In the genomic region with DNA sequence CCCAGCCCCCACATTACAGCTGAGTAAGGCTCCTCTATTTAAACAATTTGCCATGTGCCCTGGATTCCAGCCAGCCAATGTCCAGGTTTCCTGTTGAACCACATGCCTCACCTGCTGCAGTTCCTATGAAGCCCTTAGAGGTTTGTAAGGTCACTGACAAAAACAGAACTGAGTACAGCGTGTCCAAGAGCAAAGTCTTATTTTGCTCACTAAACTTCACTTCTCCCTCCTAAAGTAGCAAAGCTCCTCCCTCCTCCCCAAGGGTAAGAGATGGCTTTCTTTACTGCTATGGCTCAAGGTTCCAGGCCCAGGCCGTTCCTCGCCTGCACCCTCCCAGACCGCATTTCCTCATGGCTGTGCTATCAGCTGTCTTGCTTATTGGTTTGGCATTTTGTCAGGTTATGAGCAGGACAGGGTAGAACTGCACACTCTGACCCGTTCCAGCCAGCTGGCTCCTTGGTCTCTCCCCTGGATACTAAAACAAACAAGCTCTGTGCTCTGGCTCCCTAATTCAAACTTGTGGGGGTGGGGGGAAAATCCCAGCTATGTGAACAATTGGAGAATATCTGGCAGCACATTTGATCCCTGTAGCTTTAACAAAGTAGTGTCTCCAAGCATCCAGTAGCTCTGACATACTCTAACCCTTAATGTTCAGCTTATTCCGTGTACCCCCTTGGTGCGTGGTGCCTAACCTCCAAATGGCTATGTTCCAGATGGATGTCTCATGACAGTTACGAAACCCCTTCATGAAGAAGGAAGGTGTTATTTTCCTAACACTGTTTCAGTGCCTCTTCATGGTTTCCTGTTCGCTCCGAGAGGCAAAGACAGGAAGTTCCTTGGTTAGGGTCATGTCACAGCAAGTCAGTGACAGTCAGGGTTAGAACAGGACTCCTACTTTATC, we compare ENCODE assay signal across 8 mouse cellular contexts. TPM values are rescaled to one million over a fixed set of nuclear protein-coding genes. Genes with fewer than 3 reads are reported as not detected.
DNase-seq lines count a peak whose midpoint lies in the region; ATAC-seq and TF ChIP-seq lines count a peak whose summit lies in the region.

No protein-coding gene starts in this region.

- no peak for TF ChIP-seq CTCF in lung, adult 2 months (IDR thresholded peaks at IDR 0.05; ENCODE audit: insufficient read depth, low read length)
- no peak for TF ChIP-seq CTCF in small intestine, adult 2 months (IDR thresholded peaks at IDR 0.05; ENCODE audit: extremely low read depth, insufficient read length, insufficient replicate concordance, low read depth, low read length)

- intact Hi-C loops in heart, postnatal 36 days (cut with DNase I), result no loop called here

- peak overlapping the region; percentile 97 for H3K27ac ChIP-seq in small intestine, adult 2 months (ENCODE audit: insufficient read depth, low read depth, low read length)

- no peaks in the 10 kb centered on the region for H3K27me3 ChIP-seq in small intestine, adult 2 months (ENCODE audit: control insufficient read depth, insufficient read depth, low read length)

- peak; percentile 35; the same call in 1 of the 2 replicates for TF ChIP-seq POLR2A in lung, adult 2 months (IDR thresholded peaks at IDR 0.05; ENCODE audit: borderline replicate concordance, extremely low read depth, low read depth, low read length)
- no peak for TF ChIP-seq POLR2A in small intestine, adult 2 months (IDR thresholded peaks at IDR 0.05; ENCODE audit: low read depth, low read length)

- H3K4me1 ChIP-seq in lung, adult 2 months (ENCODE audit: control insufficient read depth, insufficient read depth, low read length), result peaks cover 13% of the 10 kb centered on the region
- H3K4me1 ChIP-seq in small intestine, adult 2 months (ENCODE audit: control insufficient read depth, insufficient read depth, insufficient read length, low read length), result peaks cover 12% of the 10 kb centered on the region; the same call in 1 of the 2 replicates

- H3K36me3 ChIP-seq in small intestine, adult 2 months (ENCODE audit: control insufficient read depth, insufficient read depth, low read length), result peaks cover 12% of the 10 kb centered on the region

- DNase-seq in adrenal gland, postnatal 36 days, result peak; percentile 73 to 81
- peak; percentile 82 for DNase-seq in fibroblast of lung, adult 2 months (ENCODE audit: low read depth)
- DNase-seq in heart, postnatal 36 days, result peak; percentile 78 to 85
- DNase-seq in layer of hippocampus, adult 8-10 months (ENCODE audit: low spot score in 2 of 2), result peak; percentile 69 to 81
- peak; percentile 70 for DNase-seq in lung, adult 2 months
- no peak for DNase-seq in embryo, embryonic 11 days

- peak; percentile 93 for ATAC-seq in CD4-positive, CD25-positive, alpha-beta regulatory T cell, adult 4 months

- WGBS in lung, adult 2 months, result 2% methylated on average over 10 of the region's 10 CpGs
- WGBS in small intestine, adult 2 months, result 4% methylated on average over 10 of the region's 10 CpGs

- no peak overlapping the region for H3K4me3 ChIP-seq in lung, adult 2 months (replicated peaks; ENCODE audit: extremely low read depth, low read depth, low read length)
- H3K4me3 ChIP-seq in small intestine, adult 2 months (ENCODE audit: low read depth, low read length), result no peak overlapping the region

RNA-seq across cellular contexts. Expression of a gene that starts 7.4 kb away (rescaled TPM):
- 10 to 100 TPM; 17.5 to 19.5 TPM for polyA plus RNA-seq in CD4-positive, CD25-positive, alpha-beta regulatory T cell, adult 4 months (2017; shearing (Covaris generic))
- total RNA-seq in adrenal gland, postnatal 36 days (2021), result 10 to 100 TPM; 15.1 to 15.8 TPM
- total RNA-seq in heart, postnatal 36 days (2021), result 1 to 10 TPM; 6.5 to 9.2 TPM
- 10 to 100 TPM in 2 of 4 experiments, 1 to 10 TPM in 2; 7.4 to 12.1 (median 9.7) TPM for total RNA-seq in layer of hippocampus, adult 8-10 months (2022)
- 13.5 and 14.0 TPM in 2 replicates for polyA plus RNA-seq in lung, adult 2 months (2012; rRNA removed)
- 5.2 and 5.3 TPM in 2 replicates for polyA plus RNA-seq in small intestine, adult 2 months (2012; rRNA removed)

RNA-seq across cellular contexts. Expression of a gene that starts 7.4 kb away (rescaled TPM):
- 10 to 100 TPM; 20.6 to 31.7 TPM for polyA plus RNA-seq in CD4-positive, CD25-positive, alpha-beta regulatory T cell, adult 4 months (2017; shearing (Covaris generic))
- 10 to 100 TPM; 17.4 to 20.3 TPM for total RNA-seq in adrenal gland, postnatal 36 days (2021)
- total RNA-seq in heart, postnatal 36 days (2021), result 10 to 100 TPM; 12.4 to 14.0 TPM
- 10 to 100 TPM; 11.4 to 14.3 (median 13.1) TPM for total RNA-seq in layer of hippocampus, adult 8-10 months (2022)
- 8.2 and 12.1 TPM in 2 replicates for polyA plus RNA-seq in lung, adult 2 months (2012; rRNA removed)
- 3.8 and 9.4 TPM in 2 replicates for polyA plus RNA-seq in small intestine, adult 2 months (2012; rRNA removed)

RNA-seq across cellular contexts. Expression of a gene that starts 7.5 kb away (rescaled TPM):
- under 1 TPM in 1 of 2 experiments, not detected in 1; 0.52 TPM for polyA plus RNA-seq in CD4-positive, CD25-positive, alpha-beta regulatory T cell, adult 4 months (2017; shearing (Covaris generic))
- total RNA-seq in adrenal gland, postnatal 36 days (2021), result under 1 TPM; 0.13 to 0.30 TPM
- not detected for total RNA-seq in heart, postnatal 36 days (2021)
- total RNA-seq in layer of hippocampus, adult 8-10 months (2022), result under 1 TPM in 3 of 4 experiments, not detected in 1; 0.21 to 0.83 (median 0.30) TPM
- polyA plus RNA-seq in lung, adult 2 months (2012; rRNA removed), result 0.14 TPM in 1 of 2 replicates, not detected in the other
- polyA plus RNA-seq in small intestine, adult 2 months (2012; rRNA removed), result not detected in 2 replicates

RNA-seq across cellular contexts. Expression of a gene that starts 10.5 kb away (rescaled TPM):
- 10 to 100 TPM; 25.6 to 29.8 TPM for polyA plus RNA-seq in CD4-positive, CD25-positive, alpha-beta regulatory T cell, adult 4 months (2017; shearing (Covaris generic))
- 100 to 1,000 TPM; 120 to 165 TPM for total RNA-seq in adrenal gland, postnatal 36 days (2021)
- 100 to 1,000 TPM; 100 to 114 TPM for total RNA-seq in heart, postnatal 36 days (2021)
- 100 to 1,000 TPM; 115 to 141 (median 129) TPM for total RNA-seq in layer of hippocampus, adult 8-10 months (2022)
- 105 and 143 TPM in 2 replicates for polyA plus RNA-seq in lung, adult 2 months (2012; rRNA removed)
- polyA plus RNA-seq in small intestine, adult 2 months (2012; rRNA removed), result 27.2 and 55.2 TPM in 2 replicates

RNA-seq across cellular contexts. Expression of a gene that starts 30.5 kb away (rescaled TPM):
- 1 to 10 TPM; 6.2 to 8.6 TPM for polyA plus RNA-seq in CD4-positive, CD25-positive, alpha-beta regulatory T cell, adult 4 months (2017; shearing (Covaris generic))
- not detected for total RNA-seq in adrenal gland, postnatal 36 days (2021)
- total RNA-seq in heart, postnatal 36 days (2021), result not detected
- 1 to 10 TPM in 2 of 4 experiments, under 1 TPM in 2; 0.56 to 3.6 (median 1.9) TPM for total RNA-seq in layer of hippocampus, adult 8-10 months (2022)
- not detected in 2 replicates for polyA plus RNA-seq in lung, adult 2 months (2012; rRNA removed)
- 0.66 and 23.5 TPM in 2 replicates for polyA plus RNA-seq in small intestine, adult 2 months (2012; rRNA removed)
